Mouse (Mus musculus): Measurements from ENCODE around the gene Yif1a.

Yif1a gene

GRCm38 (mm10) chr19:5087884-5088728 is at the start of gene Yif1a:
Gene Yif1a, plus strand, starts transcription at chr19:5088538.
- DNase-seq: peak; percentile 92

DNA sequence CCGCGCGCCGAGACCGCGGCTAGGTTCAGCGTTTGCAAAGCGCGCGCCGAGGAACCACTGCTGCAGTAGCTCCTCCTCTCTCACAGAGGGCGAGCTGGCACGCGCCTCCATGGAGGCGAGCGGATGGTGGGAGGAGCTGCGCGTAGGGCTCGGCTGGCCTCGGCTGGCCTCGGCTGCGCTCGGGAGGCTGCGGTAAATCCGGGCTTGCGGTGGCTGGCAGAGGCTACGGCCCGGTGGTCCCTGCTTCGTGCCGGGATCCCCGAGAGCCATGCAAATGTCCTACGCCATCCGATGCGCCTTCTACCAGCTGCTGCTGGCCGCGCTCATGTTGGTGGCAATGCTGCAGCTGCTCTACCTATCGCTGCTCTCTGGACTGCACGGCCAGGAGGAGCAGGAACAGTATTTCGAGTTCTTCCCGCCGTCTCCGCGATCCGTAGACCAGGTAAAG is 49.6 kb upstream of the Yif1a start, which contains the start of the genes B4gat1 and AC124502.3:
Gene B4gat1, plus strand, starts transcription at position 118 of the 448 bp plus-strand sequence.
Gene AC124502.3, plus strand, starts transcription at position 183 of the 448 bp plus-strand sequence.
- peak; percentile 90 for DNase-seq

DNA sequence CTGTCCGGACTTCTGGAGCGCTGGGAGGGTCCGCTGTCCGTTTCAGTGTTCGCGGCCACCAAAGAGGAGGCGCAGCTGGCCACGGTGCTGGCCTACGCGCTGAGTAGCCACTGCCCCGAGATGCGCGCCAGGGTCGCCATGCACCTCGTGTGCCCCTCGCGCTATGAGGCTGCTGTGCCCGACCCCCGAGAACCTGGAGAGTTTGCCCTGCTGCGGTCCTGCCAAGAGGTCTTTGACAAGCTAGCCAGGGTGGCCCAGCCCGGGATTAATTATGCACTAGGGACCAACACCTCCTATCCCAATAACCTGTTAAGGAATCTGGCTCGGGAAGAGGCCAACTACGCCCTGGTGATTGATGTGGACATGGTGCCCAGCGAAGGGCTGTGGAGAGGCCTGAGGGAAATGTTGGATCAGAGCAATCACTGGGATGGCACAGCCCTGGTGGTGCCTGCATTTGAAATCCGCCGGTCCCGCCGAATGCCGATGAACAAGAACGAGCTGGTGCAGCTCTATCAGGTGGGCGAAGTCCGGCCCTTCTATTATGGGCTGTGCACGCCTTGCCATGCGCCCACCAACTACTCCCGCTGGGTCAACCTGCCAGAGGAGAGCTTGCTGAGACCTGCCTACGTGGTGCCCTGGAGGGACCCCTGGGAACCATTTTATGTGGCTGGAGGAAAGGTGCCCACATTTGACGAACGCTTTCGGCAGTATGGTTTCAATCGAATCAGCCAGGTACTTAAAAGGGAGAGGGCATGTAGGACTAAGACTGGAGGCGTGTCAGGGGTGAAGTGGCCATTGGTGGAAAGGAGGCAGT is 48.8 kb upstream of the Yif1a start:
- DNase-seq: no peak

- DNase-seq: peak; percentile 80
These were observed 47.3 kb upstream of the Yif1a start, which contains the start of gene Brms1 for GRCm38 (mm10) chr19:5040862-5041523. Gene Brms1, plus strand, starts transcription at chr19:5041354.

DNA sequence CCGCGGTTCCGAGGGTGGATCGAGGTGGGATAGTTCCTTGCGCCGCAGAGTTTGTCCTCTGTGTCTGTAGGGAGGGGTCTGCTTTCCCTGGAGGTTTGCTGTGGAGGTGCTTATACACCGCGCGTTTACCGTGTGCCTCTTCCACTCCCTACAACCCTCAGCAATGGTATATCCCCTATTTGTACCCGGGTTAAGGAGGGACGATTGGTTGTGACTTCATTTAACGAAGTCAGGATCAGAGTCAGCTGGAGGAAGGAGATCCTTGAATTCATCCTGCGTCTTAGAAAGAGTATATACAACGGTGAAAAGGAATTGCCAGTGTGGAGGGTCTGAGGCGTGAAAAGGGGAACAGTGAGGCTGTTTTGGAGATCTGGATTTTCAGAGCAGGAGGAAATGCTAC is 46.8 kb upstream of the Yif1a start:
- no peak for DNase-seq

- no peak for DNase-seq
These were observed 42.8 kb upstream of the Yif1a start for GRCm38 (mm10) chr19:5045531-5045930.

GRCm38 (mm10) chr19:5048138-5049056 is 39.9 kb upstream of the Yif1a start:
- DNase-seq: peak; percentile 27

GRCm38 (mm10) chr19:5049325-5049724 is 39.0 kb upstream of the Yif1a start:
- no peak for DNase-seq

GRCm38 (mm10) chr19:5050047-5050905 is 38.1 kb upstream of the Yif1a start, which contains the start of gene Rin1:
Gene Rin1, plus strand, starts transcription at chr19:5050481.
- DNase-seq: peak; percentile 41

DNA sequence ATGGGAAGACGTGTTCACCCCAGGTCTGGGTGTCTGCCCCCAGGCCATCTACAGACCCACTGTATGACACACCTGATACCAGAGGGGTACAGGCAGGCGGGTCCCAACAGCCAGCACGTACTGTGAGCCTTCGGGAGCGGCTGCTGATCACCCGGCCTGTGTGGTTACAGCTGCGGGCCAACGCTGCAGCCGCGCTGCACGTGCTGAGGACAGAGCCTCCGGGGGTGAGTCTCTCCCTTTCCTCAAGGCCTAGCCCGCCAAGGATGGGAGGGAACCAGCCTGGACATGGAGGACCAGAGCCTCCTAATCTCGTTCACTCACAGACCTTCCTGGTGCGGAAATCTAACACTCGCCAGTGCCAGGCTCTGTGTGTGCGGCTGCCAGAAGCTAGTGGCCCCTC is 37.3 kb upstream of the Yif1a start:
- DNase-seq: peak; percentile 42

- DNase-seq: no peak
These were observed 36.8 kb upstream of the Yif1a start for GRCm38 (mm10) chr19:5051515-5051914.

DNA sequence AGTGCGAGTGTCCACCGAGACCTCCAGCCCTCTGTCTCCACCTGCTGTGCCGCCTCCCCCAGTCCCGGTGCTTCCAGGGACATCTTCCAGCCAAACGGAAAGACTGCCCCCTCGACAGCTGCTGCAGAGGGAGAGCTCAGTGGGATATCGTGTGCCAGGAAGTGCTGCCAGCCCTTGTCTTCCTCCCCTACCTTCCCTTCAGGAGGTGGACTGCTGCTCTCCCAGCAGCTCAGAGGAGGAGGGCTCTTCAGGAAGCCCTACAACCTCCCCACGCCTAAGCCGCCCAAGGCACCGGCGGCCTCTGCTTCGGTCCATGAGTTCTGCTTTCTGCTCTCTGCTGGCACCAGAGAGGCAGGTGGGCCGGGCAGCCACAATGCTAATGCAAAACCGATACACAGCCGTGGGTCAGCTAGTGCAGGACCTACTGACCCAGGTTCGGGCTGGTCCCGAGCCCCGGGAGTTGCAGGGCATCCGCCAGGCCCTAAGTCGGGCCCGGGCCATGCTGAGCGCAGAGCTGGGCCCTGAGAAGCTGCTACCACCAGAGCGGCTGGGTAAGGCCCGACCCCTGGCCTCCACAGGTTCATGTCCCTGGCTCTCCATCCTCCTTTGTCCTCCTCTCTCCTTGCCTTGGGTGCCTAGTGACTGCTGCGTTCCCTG is 36.0 kb upstream of the Yif1a start:
- DNase-seq: peak; percentile 59

GRCm38 (mm10) chr19:5052853-5053252 is 35.5 kb upstream of the Yif1a start:
- peak; percentile 69 for DNase-seq

DNA sequence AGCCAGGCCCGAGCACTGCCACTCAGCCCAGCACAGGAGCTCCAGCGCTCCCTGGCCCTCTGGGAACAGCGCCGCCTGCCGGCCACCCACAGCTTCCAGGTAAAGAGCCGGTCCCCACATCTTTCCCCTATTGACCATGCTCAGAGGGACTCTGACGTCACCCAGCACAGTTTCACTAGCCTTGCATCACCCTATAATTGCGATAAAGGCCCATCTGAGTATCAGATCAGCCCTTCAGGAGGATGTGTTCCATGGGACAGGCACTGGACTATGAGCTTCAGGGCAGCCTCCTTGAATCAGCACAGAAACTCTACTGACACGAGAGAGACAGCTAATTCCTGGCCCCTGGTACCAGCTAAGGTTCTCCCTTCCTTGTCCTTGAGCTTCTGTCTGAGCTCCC is 34.4 kb upstream of the Yif1a start:
- DNase-seq: peak; percentile 71

- DNase-seq: peak; percentile 35
These were observed 32.1 kb upstream of the Yif1a start for GRCm38 (mm10) chr19:5056251-5056650.

GRCm38 (mm10) chr19:5057876-5058775 is 30.2 kb upstream of the Yif1a start:
- no peak for DNase-seq

GRCm38 (mm10) chr19:5058801-5059771 is 29.3 kb upstream of the Yif1a start:
- DNase-seq: no peak
